Mouse (Mus musculus): ENCODE measurements around the gene Iqcb1. TPM values are rescaled to one million over a fixed set of nuclear protein-coding genes. Genes with fewer than 3 reads are reported as not detected.

The Iqcb1 gene
- polyA plus RNA-seq, 1 experiment from 2014 or later: 64.6 TPM

Small RNA genes lying within 50 kb of the gene (microRNA-seq; reads per million reads assigned to microRNA genes)
- gene Gm22617: not detected

Other genes starting within 250 kb of the Iqcb1 start
- gene Cd86, start 162.3 kb upstream of the Iqcb1 start, polyA plus RNA-seq (2016; fragmentation: Nextera tagmentation; extraction: Ambion mirVana): 0.49 and 0.56 TPM in 2 replicates
- gene Ildr1, start 134.4 kb upstream of the Iqcb1 start, polyA plus RNA-seq (2016; fragmentation: Nextera tagmentation; extraction: Ambion mirVana): 0.37 and 0.97 TPM in 2 replicates
- 1.8 and 3.1 TPM in 2 replicates for gene Slc15a2, start 43.4 kb upstream of the Iqcb1 start, polyA plus RNA-seq (2016; fragmentation: Nextera tagmentation; extraction: Ambion mirVana)
- gene Eaf2, start 46.6 kb downstream of the Iqcb1 start, polyA plus RNA-seq (2016; fragmentation: Nextera tagmentation; extraction: Ambion mirVana): 1.7 and 1.8 TPM in 2 replicates
- 71.8 and 76.2 TPM in 2 replicates for gene Golgb1, start 46.8 kb downstream of the Iqcb1 start, polyA plus RNA-seq (2016; fragmentation: Nextera tagmentation; extraction: Ambion mirVana)
- 1.7 and 2.9 TPM in 2 replicates for gene Hcls1, start 106.6 kb downstream of the Iqcb1 start, polyA plus RNA-seq (2016; fragmentation: Nextera tagmentation; extraction: Ambion mirVana)
- 0.09 and 0.12 TPM in 2 replicates for gene Fbxo40, start 162.1 kb downstream of the Iqcb1 start, polyA plus RNA-seq (2016; fragmentation: Nextera tagmentation; extraction: Ambion mirVana)
- gene Polq, start 183.4 kb downstream of the Iqcb1 start, polyA plus RNA-seq (2016; fragmentation: Nextera tagmentation; extraction: Ambion mirVana): 14.7 and 15.8 TPM in 2 replicates